Mouse (Mus musculus) CH12.LX (cell line): ENCODE results near the gene Fam107b. TPM values are rescaled to one million over a fixed set of nuclear protein-coding genes. Genes with fewer than 3 reads are reported as not detected.

Experiments
- DNase-seq: peaks from one replicate; pipeline ENCODE4 v3.0.0-alpha.2; 2013; ENCODE audit errors: extremely low read depth
- H3K27ac ChIP-seq: 2 replicates; pipeline ENCODE4 v1.5.1; 2012; ENCODE audit warnings: low read depth, mild to moderate bottlenecking, control low read depth, moderate library complexity; ENCODE audit not compliant: insufficient read depth
- H3K27me3 ChIP-seq: replicated peaks from 2 replicates; pipeline ENCODE3; 2012; ENCODE audit warnings: inconsistent platforms
- H3K36me3 ChIP-seq, 2 experiments: replicated peaks in 1 of 2; 2 replicates each; pipeline versions ENCODE3 to v1.6.1; 2012; ENCODE audit warnings: inconsistent platforms in 1 of 2, low read length in 1 of 2, mild to moderate bottlenecking in 1 of 2, mixed read lengths in 1 of 2, moderate library complexity in 1 of 2; ENCODE audit not compliant: control insufficient read depth in 1 of 2, insufficient read depth in 1 of 2
- H3K4me1 ChIP-seq, 2 experiments: 2 replicates each; pipeline ENCODE4 v1.6.1; 2012; ENCODE audit warnings: inconsistent platforms in 1 of 2, moderate library complexity in 1 of 2; ENCODE audit not compliant: insufficient read depth in 2 of 2, control insufficient read depth in 1 of 2
- H3K4me2 ChIP-seq: 2 replicates; pipeline ENCODE4 v1.6.1; 2012; ENCODE audit warnings: low read depth, mild to moderate bottlenecking, control low read depth; ENCODE audit not compliant: poor library complexity, insufficient read depth, severe bottlenecking
- H3K4me3 ChIP-seq, 3 experiments: fragments of 150-350 bp in 1 of 3; sonication (generic) in 1 of 3; replicated peaks in 1 of 3; 2 replicates each; pipeline versions ENCODE3 to v1.5.1; 2011 to 2012; ENCODE audit warnings: low read depth in 2 of 3, low read length in 2 of 3, mild to moderate bottlenecking in 2 of 3, moderate library complexity in 2 of 3, control low read depth in 1 of 3, improper control_type of control experiment in 1 of 3, inconsistent platforms in 1 of 3, mixed read lengths in 1 of 3; ENCODE audit not compliant: poor library complexity in 1 of 3
- H3K79me2 ChIP-seq: replicated peaks from 2 replicates; pipeline ENCODE4 v1.6.1; 2012; ENCODE audit warnings: mild to moderate bottlenecking, moderate library complexity; ENCODE audit not compliant: control insufficient read depth, poor library complexity, insufficient read depth, severe bottlenecking; ENCODE audit errors: extremely low read depth
- H3K9ac ChIP-seq: 2 replicates; pipeline ENCODE4 v1.6.1; 2012; ENCODE audit warnings: low read depth, mild to moderate bottlenecking, control low read depth, moderate library complexity; ENCODE audit not compliant: insufficient read depth
- H3K9me3 ChIP-seq: replicated peaks from 2 replicates; pipeline ENCODE3; 2012; ENCODE audit warnings: low read length, inconsistent platforms, mixed read lengths
- CHD2 ChIP-seq: IDR thresholded peaks from 2 replicates; pipeline ENCODE4 v1.6.1; 2011; ENCODE audit warnings: low read length, improper control_type of control experiment
- CTCF ChIP-seq, 2 experiments: IDR thresholded peaks in 1 of 2; conservative IDR thresholded peaks in 1 of 2; 2 replicates each; pipeline ENCODE4 v1.5.1; 2011 to 2012; ENCODE audit warnings: low read depth in 2 of 2, low read length in 2 of 2, improper control_type of control experiment in 1 of 2, inconsistent platforms in 1 of 2, mild to moderate bottlenecking in 1 of 2, moderate library complexity in 1 of 2
- KAT2A ChIP-seq: IDR thresholded peaks from 2 replicates; pipeline ENCODE4 v1.6.1; 2012; ENCODE audit warnings: low read length, improper control_type of control experiment, inconsistent platforms; ENCODE audit not compliant: insufficient replicate concordance
- MYC ChIP-seq: IDR thresholded peaks from 2 replicates; pipeline ENCODE4 v1.6.1; 2011; ENCODE audit warnings: low read depth, mild to moderate bottlenecking, improper control_type of control experiment, low read length
- NRF1 ChIP-seq: IDR thresholded peaks from 2 replicates; pipeline ENCODE4 v1.6.1; 2014; ENCODE audit warnings: low read depth, mild to moderate bottlenecking, inconsistent platforms, low read length, improper control_type of control experiment, moderate library complexity
- PAX5 ChIP-seq: IDR thresholded peaks from 2 replicates; pipeline ENCODE4 v1.6.1; 2012; ENCODE audit warnings: low read length, inconsistent platforms, mixed read lengths
- POLR2A ChIP-seq: IDR thresholded peaks from 2 replicates; pipeline ENCODE4 v1.6.1; 2011; ENCODE audit warnings: low read depth, mild to moderate bottlenecking, improper control_type of control experiment, low read length
- POLR2AphosphoS2 ChIP-seq: IDR thresholded peaks from 2 replicates; pipeline ENCODE4 v1.6.1; 2011; ENCODE audit warnings: low read depth, low read length, improper control_type of control experiment
- RAD21 ChIP-seq: IDR thresholded peaks from 2 replicates; pipeline ENCODE4 v1.6.1; 2011; ENCODE audit warnings: low read depth, mild to moderate bottlenecking, low read length, improper control_type of control experiment, moderate library complexity
- RCOR1 ChIP-seq: conservative IDR thresholded peaks from 2 replicates; pipeline ENCODE4 v1.6.1; 2012; ENCODE audit warnings: low read depth, mild to moderate bottlenecking, inconsistent platforms, low read length, improper control_type of control experiment
- SIN3A ChIP-seq: IDR thresholded peaks from 2 replicates; pipeline ENCODE4 v1.6.1; 2012; ENCODE audit warnings: low read length, improper control_type of control experiment, inconsistent platforms
- SMC3 ChIP-seq: IDR thresholded peaks from 2 replicates; pipeline ENCODE4 v1.6.1; 2011; ENCODE audit warnings: low read depth, low read length, improper control_type of control experiment
- USF1 ChIP-seq: IDR thresholded peaks from 2 replicates; pipeline ENCODE4 v1.6.1; 2014; ENCODE audit warnings: low read depth, mild to moderate bottlenecking, inconsistent platforms, low read length, improper control_type of control experiment
- ZC3H11A ChIP-seq: IDR thresholded peaks from 2 replicates; pipeline ENCODE4 v1.6.1; 2012; ENCODE audit warnings: low read depth, mild to moderate bottlenecking, inconsistent platforms, low read length, improper control_type of control experiment
- ZKSCAN1 ChIP-seq: IDR thresholded peaks from 2 replicates; pipeline ENCODE4 v1.6.1; 2012; ENCODE audit warnings: low read depth, inconsistent platforms, low read length, improper control_type of control experiment, borderline replicate concordance
- dilution Hi-C: fragments of 300-500 bp; cut with MboI; formaldehyde crosslinking; loops from 2 replicates; pipeline ENCODE4 v1.14.3; 2020; ENCODE audit warnings: low sequenced_read_pairs; ENCODE audit not compliant: extremely low pct_unique_long_range_greater_than_20kb, extremely low pct_ligation_motif_present
- in situ Hi-C: fragments of 300-500 bp; cut with MboI; formaldehyde crosslinking; loops from 3 replicates; pipeline ENCODE4 v1.14.3; 2019; ENCODE audit warnings: low sequenced_read_pairs, low pct_ligation_motif_present, low pct_unique_long_range_greater_than_20kb, mixed read lengths
- polyA plus RNA-seq: library from polyadenylated mRNA; unstranded; fragments of >175 nt; gene quantifications from 2 replicates; pipeline ENCODE4 v1.2.1, GENCODE M21; 2012; ENCODE audit warnings: low read depth; ENCODE audit not compliant: insufficient read length
- total RNA-seq, 2 experiments: library from RNA; depleted of rRNA; stranded (reverse); fragments of 300-350 nt in 1 of 2; fragments of >200 nt in 1 of 2; gene quantifications; 2 replicates each; pipeline ENCODE4 v1.2.3; 2012 to 2014

Fam107b gene
- total and polyA plus RNA-seq, 3 experiments: 42.6 to 113 (median 71.7) TPM

- Histone ChIP-seq H3K27ac (no peak overlapping the region), H3K4me1 (peaks cover 0 to 2% of the 10 kb centered on the region in 2 experiments; a peak in 1 of 4 replicates), H3K9ac (no peak overlapping the region), H3K4me3 (no peak overlapping the region), H3K9me3 (no peaks in the 10 kb centered on the region), H3K4me2 (no peak overlapping the region), H3K27me3 (no peaks in the 10 kb centered on the region), H3K79me2 (no peaks in the 10 kb centered on the region), H3K36me3 (no peaks in the 10 kb centered on the region)
- DNase-seq: no peak
- in situ Hi-C loops (loop anchor here (25.0 kb wide), 1 partner anchor 671 kb away; no protein-coding TSS in a partner anchor), dilution Hi-C loops (no loop called here)
- peak in 1 of 2 experiments; percentile 38; a peak in 2 of 4 replicates for TF ChIP-seq CTCF (conservative IDR thresholded peaks at IDR 0.05 in 1 of 2, IDR thresholded peaks at IDR 0.05 in 1 of 2; ENCODE audit: low read depth in 2 of 2, low read length in 2 of 2)
- TF ChIP-seq RCOR1: no peak
- TF ChIP-seq POLR2A: no peak
- no peak for TF ChIP-seq ZC3H11A
- TF ChIP-seq RAD21: peak; percentile 45
- peak; percentile 21 for TF ChIP-seq SMC3
Measured at GRCm38 (mm10) chr2:3816142-3816609, 245.9 kb downstream of the Fam107b start.

DNA sequence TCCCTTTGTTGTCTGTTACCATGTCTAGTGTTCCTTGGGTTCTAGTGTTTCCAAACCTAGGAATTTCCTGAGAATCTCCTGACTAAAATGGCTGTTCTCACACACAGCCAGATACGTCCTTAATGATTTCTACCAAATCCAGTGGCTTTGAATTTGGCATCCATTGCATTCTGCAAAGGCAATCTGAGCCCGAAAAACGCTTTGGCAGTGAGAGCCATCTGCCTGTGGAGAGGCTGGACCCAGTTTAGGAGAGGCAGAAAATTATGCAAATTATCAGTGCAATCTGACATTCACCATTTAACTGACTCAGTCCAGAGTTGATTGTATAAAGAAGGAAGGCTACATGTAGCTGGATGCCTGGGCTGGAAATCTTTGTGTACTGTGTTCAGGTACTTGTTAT lies 247.3 kb downstream of the Fam107b start:
- TF ChIP-seq POLR2AphosphoS2 (no peak), KAT2A (no peak), CTCF (conservative IDR thresholded peaks at IDR 0.05 in 1 of 2, IDR thresholded peaks at IDR 0.05 in 1 of 2; ENCODE audit: low read depth in 2 of 2, low read length in 2 of 2) (no peak), MYC (no peak), SIN3A (no peak), ZKSCAN1 (no peak), ZC3H11A (no peak), PAX5 (no peak), CHD2 (no peak), RAD21 (no peak), NRF1 (no peak), USF1 (no peak)
- no peak overlapping the region for H3K27ac ChIP-seq
- H3K79me2 ChIP-seq: no peaks in the 10 kb centered on the region
- H3K9ac ChIP-seq: no peak overlapping the region
- H3K9me3 ChIP-seq: no peaks in the 10 kb centered on the region
- H3K4me3 ChIP-seq: no peak overlapping the region
- peaks cover 0 to 2% of the 10 kb centered on the region in 2 experiments; a peak in 1 of 4 replicates for H3K4me1 ChIP-seq
- H3K36me3 ChIP-seq: no peaks in the 10 kb centered on the region
- in situ Hi-C loops (loop anchor here (25.0 kb wide), 1 partner anchor 670 kb away; no protein-coding TSS in a partner anchor), dilution Hi-C loops (no loop called here)
- DNase-seq: no peak
- H3K4me2 ChIP-seq: no peak overlapping the region
- H3K27me3 ChIP-seq: no peaks in the 10 kb centered on the region
